Mouse (Mus musculus): ENCODE measurements at regions not wholly inside any gene's neighbourhood (a gene's known extent, or its start where the extent isn't known, plus 50 kb on each side); places are given as distances from the start of the nearest gene placed in this dataset.

GRCm38 (mm10) chr16:26247926-26248325 is 123.7 kb downstream of the Cldn1 start:
- no peak for TF ChIP-seq POLR2A (IDR thresholded peaks at IDR 0.05; ENCODE audit: low read depth, low read length)
- no peak for TF ChIP-seq CTCF (conservative IDR thresholded peaks at IDR 0.05; ENCODE audit: insufficient read depth, insufficient read length, low read depth, low read length)
